ENCODE assay signal across 18 mouse cellular contexts in genomic region chr1:191640146-191640545, GRCm38 (mm10).
A peak's percentile ranks its signal among the peaks of the same experiment; 100 is the strongest.
DNase-seq lines count a peak whose midpoint lies in the region; ATAC-seq and TF ChIP-seq lines count a peak whose summit lies in the region.
"Had no signal": no experiment of that assay in that cellular context is flagged by ENCODE, and none has a peak within 500 bp of the region (broad histone marks: within the 10 kb centered on the region; RNA-seq: fewer than 3 reads in every experiment).

No protein-coding gene starts in this region.

- H3K4me2 ChIP-seq in liver, embryonic 15.5 days = no peak overlapping the region
- H3K4me2 ChIP-seq: forebrain, embryonic 13.5 days; hindbrain, embryonic 15.5 days; midbrain, embryonic 12.5 days; neural tube, embryonic 13.5 days; stomach, embryonic 15.5 days had no signal

- WGBS in liver, embryonic 15.5 days (ENCODE audit: insufficient replicate concordance) = 54% methylated on average over 2 of the region's 2 CpGs

- H3K9ac ChIP-seq in liver, embryonic 15.5 days = no peak overlapping the region
- H3K9ac ChIP-seq: forebrain, embryonic 13.5 days; hindbrain, embryonic 15.5 days; midbrain, embryonic 12.5 days; neural tube, embryonic 13.5 days; stomach, embryonic 15.5 days had no signal

- no peak overlapping the region for H3K4me3 ChIP-seq in left cerebral cortex, adult 2 months
- no peak overlapping the region for H3K4me3 ChIP-seq in liver, embryonic 15.5 days (replicated peaks)
- H3K4me3 ChIP-seq: forebrain, embryonic 13.5 days; hindbrain, embryonic 15.5 days; midbrain, embryonic 12.5 days; neural tube, embryonic 13.5 days; stomach, embryonic 15.5 days had no signal

- no peaks in the 10 kb centered on the region for H3K36me3 ChIP-seq in liver, embryonic 15.5 days (replicated peaks)
- H3K36me3 ChIP-seq: hindbrain, embryonic 15.5 days; midbrain, embryonic 12.5 days; neural tube, embryonic 13.5 days; stomach, embryonic 15.5 days had no signal

- no peak for TF ChIP-seq CTCF in left cerebral cortex, adult 2 months (IDR thresholded peaks at IDR 0.05)

- intact Hi-C loops in left cerebral cortex, adult 2 months (cut with DNase I) = no loop called here

- H3K27ac ChIP-seq in left cerebral cortex, adult 2 months = peak overlapping the region; percentile 70
- H3K27ac ChIP-seq in liver, embryonic 15.5 days (replicated peaks) = peak overlapping the region; percentile 53
- H3K27ac ChIP-seq: forebrain, embryonic 13.5 days; hindbrain, embryonic 15.5 days; midbrain, embryonic 12.5 days; neural tube, embryonic 13.5 days; stomach, embryonic 15.5 days had no signal

- H3K27me3 ChIP-seq in liver, embryonic 15.5 days = no peaks in the 10 kb centered on the region
- H3K27me3 ChIP-seq: forebrain, embryonic 13.5 days; hindbrain, embryonic 15.5 days; stomach, embryonic 15.5 days had no signal

- ATAC-seq in liver, embryonic 15.5 days (ENCODE audit: insufficient read depth) = peak; percentile 57
- ATAC-seq: forebrain, embryonic 13.5 days had no signal

- peaks cover 19% of the 10 kb centered on the region; the same call in 1 of the 2 replicates for H3K4me1 ChIP-seq in liver, embryonic 15.5 days (replicated peaks)
- H3K4me1 ChIP-seq: forebrain, embryonic 13.5 days; stomach, embryonic 15.5 days had no signal

- H3K9me3 ChIP-seq in liver, embryonic 15.5 days (replicated peaks) = no peaks in the 10 kb centered on the region
- H3K9me3 ChIP-seq: forebrain, embryonic 13.5 days; hindbrain, embryonic 15.5 days; midbrain, embryonic 12.5 days; neural tube, embryonic 13.5 days; stomach, embryonic 15.5 days had no signal

- no peak for DNase-seq in left cerebral cortex, adult 2 months (ENCODE audit: extremely low spot score in 1 of 2, low spot score in 2 of 2)
- no peak for DNase-seq in left cerebral cortex, adult 11 months (ENCODE audit: low spot score)
- DNase-seq in kidney, postnatal 36 days = peak; percentile 25 to 50
- DNase-seq in right cerebral cortex, postnatal 10 days (ENCODE audit: low spot score in 2 of 2) = no peak
- no peak for DNase-seq in thymus, adult 18-20 months
- DNase-seq in cerebellum, postnatal 25 days = no peak
- DNase-seq: cerebellum, adult 2 months; gastrocnemius, postnatal 10 days; heart, adult 11 months; heart, postnatal 4 days; layer of hippocampus, adult 9-11 months; right cerebral cortex, postnatal 14 days had no signal

Comparison
In these comparisons a context has a peak if more than half of its experiments do, and no peak if none do; other contexts are left out.
1. DNase-seq: peak in kidney, postnatal 36 days (2 of 2); none in left cerebral cortex, adult 2 months (0 of 2), left cerebral cortex, adult 11 months (single experiment), right cerebral cortex, postnatal 10 days (0 of 2), thymus, adult 18-20 months (0 of 2) and cerebellum, postnatal 25 days (0 of 2).